Mouse (Mus musculus) forebrain, embryonic 15.5 days (tissue): ENCODE measurements at regions not wholly inside any gene's neighbourhood (a gene's known extent, or its start where the extent isn't known, plus 50 kb on each side); places are given as distances from the start of the nearest gene placed in this dataset.
A peak's percentile ranks its signal among the peaks of the same experiment; 100 is the strongest.

ENCODE experiments used
- ATAC-seq: fragments of 200-750 bp; cut with Nextera tagmentation; replicated peaks from 2 replicates; pipeline ENCODE4 v1.8.0; 2017; ENCODE audit warnings: mild to moderate bottlenecking, moderate TSS enrichment, moderate library complexity
- H3K27ac ChIP-seq: fragments of 300-500 bp; sonication (generic); replicated peaks from 2 replicates; pipeline ENCODE4 v1.5.1; 2015; ENCODE audit warnings: mild to moderate bottlenecking, inconsistent platforms
- H3K27me3 ChIP-seq: fragments of 300-500 bp; sonication (generic); 2 replicates; pipeline ENCODE4 v1.6.1; 2015; ENCODE audit warnings: inconsistent platforms
- H3K36me3 ChIP-seq: fragments of 300-500 bp; sonication (generic); 2 replicates; pipeline ENCODE4 v1.6.1; 2015; ENCODE audit warnings: mild to moderate bottlenecking, inconsistent platforms
- H3K4me1 ChIP-seq: fragments of 300-500 bp; sonication (generic); 2 replicates; pipeline ENCODE4 v1.6.1; 2015; ENCODE audit warnings: inconsistent platforms
- H3K4me2 ChIP-seq: fragments of 300-500 bp; sonication (generic); replicated peaks from 2 replicates; pipeline ENCODE4 v1.6.1; 2015; ENCODE audit warnings: mild to moderate bottlenecking, inconsistent platforms
- H3K4me3 ChIP-seq: fragments of 300-500 bp; sonication (generic); 2 replicates; pipeline ENCODE4 v1.5.1; 2015; ENCODE audit warnings: mild to moderate bottlenecking, inconsistent platforms
- H3K9ac ChIP-seq: fragments of 300-500 bp; sonication (generic); replicated peaks from 2 replicates; pipeline ENCODE4 v1.6.1; 2015; ENCODE audit warnings: mild to moderate bottlenecking, inconsistent platforms
- H3K9me3 ChIP-seq: fragments of 300-500 bp; sonication (generic); 2 replicates; pipeline ENCODE4 v1.6.1; 2016; ENCODE audit warnings: inconsistent platforms
- WGBS: fragments of 180-500 bp; shearing (Covaris S2); methylation state at CpG from one replicate; pipeline ENCODE4 v1.1.7; 2015; ENCODE audit warnings: mixed read lengths; 5-methylcytosine and 5-hydroxymethylcytosine counted together

GRCm38 (mm10) chr3:66486184-66486583 lies 189.5 kb upstream of the Veph1 start:
- no peak for ATAC-seq
- Histone ChIP-seq H3K9me3 (no peaks in the 10 kb centered on the region), H3K4me3 (no peak overlapping the region), H3K27ac (no peak overlapping the region), H3K4me2 (no peak overlapping the region), H3K4me1 (0 out of 2 replicates have a peak, but pooled peaks cover 4% of the 10 kb centered on the region), H3K27me3 (peaks cover 7% of the 10 kb centered on the region; the same call in 1 of the 2 replicates), H3K9ac (no peak overlapping the region), H3K36me3 (no peaks in the 10 kb centered on the region)
- WGBS = 88% methylated on average over 1 of the region's 1 CpGs

DNA sequence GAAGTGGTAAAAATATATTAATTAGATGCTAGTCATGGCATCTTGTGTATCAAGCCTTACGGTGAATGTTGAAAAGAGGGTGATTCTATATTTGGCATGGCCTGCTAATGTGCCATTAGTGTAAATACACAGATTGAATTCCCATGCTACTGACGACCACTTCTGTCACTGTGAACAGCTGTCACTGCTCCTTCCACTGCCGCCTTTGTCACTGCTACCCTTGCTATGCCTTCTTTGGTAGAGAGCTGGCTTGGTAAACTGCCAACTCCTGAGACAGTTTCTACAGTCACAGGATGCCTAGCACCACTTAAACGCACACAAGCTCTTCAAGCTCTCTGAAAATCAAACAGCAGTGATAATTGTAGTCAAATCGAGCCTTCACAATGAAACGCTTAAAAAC lies 184.1 kb upstream of the Veph1 start:
- ATAC-seq = peak; percentile 94
- Histone ChIP-seq H3K27ac (0 out of 2 replicates have a peak overlapping the region, but pooled peaks have one; percentile 11), H3K4me2 (no peak overlapping the region), H3K27me3 (no peaks in the 10 kb centered on the region), H3K4me3 (no peak overlapping the region), H3K4me1 (peaks cover 12% of the 10 kb centered on the region), H3K9me3 (no peaks in the 10 kb centered on the region), H3K9ac (no peak overlapping the region), H3K36me3 (no peaks in the 10 kb centered on the region)
- WGBS = 19% methylated on average over 6 of the region's 6 CpGs

DNA sequence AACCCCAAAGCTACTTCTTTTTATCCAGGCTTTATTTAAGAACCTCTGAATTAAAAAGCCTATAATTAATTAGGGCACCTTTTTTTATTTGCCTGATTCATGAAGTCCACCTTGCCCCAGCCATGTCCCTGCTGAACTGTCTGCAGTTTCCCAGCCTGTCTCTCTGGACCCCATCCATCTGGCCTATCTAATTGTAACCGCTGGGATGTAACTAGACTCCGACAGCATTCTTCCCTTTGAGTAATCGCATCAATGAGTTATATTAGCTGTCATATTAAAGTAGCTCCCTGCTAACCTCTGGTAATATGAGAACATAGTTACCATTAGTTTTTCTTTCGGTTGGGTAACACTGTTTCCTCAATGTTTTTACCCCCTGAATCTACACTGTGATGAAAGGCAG lies 182.6 kb upstream of the Veph1 start:
- H3K4me1 ChIP-seq = peaks cover 12% of the 10 kb centered on the region
- no peak overlapping the region for H3K4me2 ChIP-seq
- no peak overlapping the region for H3K9ac ChIP-seq
- no peaks in the 10 kb centered on the region for H3K27me3 ChIP-seq
- H3K36me3 ChIP-seq = no peaks in the 10 kb centered on the region
- H3K27ac ChIP-seq = no peak overlapping the region
- no peaks in the 10 kb centered on the region for H3K9me3 ChIP-seq
- H3K4me3 ChIP-seq = no peak overlapping the region
- 55% methylated on average over 4 of the region's 4 CpGs for WGBS
- ATAC-seq = no peak

DNA sequence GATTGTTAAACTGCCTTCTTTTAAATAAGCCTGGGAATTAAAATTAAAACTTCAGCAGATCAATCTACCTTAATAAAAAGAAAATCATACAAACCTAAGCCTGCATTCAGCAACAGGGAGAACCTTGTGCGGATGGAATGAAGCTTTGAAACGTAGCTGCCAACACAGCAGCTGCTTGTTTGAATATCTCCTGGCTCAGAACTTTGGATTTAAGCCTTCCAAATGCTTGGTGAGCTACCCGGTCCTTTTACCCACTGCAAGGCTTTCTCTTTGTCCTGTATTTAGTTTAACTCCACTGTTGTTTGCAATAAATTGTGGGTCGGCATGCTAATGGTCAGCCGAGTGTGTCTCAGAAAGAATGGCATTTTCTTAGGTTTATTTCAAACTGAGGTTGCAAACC lies 169.7 kb upstream of the Veph1 start:
- Histone ChIP-seq H3K4me1 (no peaks in the 10 kb centered on the region), H3K36me3 (no peaks in the 10 kb centered on the region), H3K4me2 (no peak overlapping the region), H3K4me3 (no peak overlapping the region), H3K27ac (no peak overlapping the region), H3K9ac (no peak overlapping the region), H3K9me3 (no peaks in the 10 kb centered on the region), H3K27me3 (no peaks in the 10 kb centered on the region)
- 56% methylated on average over 5 of the region's 5 CpGs for WGBS
- ATAC-seq = no peak

DNA sequence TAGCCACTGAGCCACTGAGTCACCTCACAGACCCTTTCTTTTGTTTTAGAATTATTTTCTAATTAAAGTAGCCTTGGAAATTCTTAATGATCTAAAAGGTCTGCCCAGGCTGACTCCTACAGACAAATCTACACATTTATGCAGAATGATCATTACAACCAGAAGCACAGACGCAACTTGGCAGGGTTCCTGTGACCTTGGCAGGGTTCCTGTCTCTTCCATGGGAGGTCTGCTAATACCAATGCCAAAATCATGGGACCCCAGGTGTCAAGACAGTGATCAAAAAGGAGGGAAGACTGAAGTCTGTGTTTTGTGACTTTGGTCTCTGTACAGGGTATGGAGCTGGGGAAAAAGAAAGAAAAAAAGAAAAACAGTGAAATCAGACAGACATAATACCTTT lies 168.7 kb upstream of the Veph1 start:
- H3K27ac ChIP-seq = no peak overlapping the region
- no peak for ATAC-seq
- no peaks in the 10 kb centered on the region for H3K27me3 ChIP-seq
- no peak overlapping the region for H3K9ac ChIP-seq
- no peaks in the 10 kb centered on the region for H3K4me1 ChIP-seq
- H3K9me3 ChIP-seq = no peaks in the 10 kb centered on the region
- H3K36me3 ChIP-seq = no peaks in the 10 kb centered on the region
- no peak overlapping the region for H3K4me3 ChIP-seq
- WGBS = 37% methylated on average over 1 of the region's 1 CpGs
- H3K4me2 ChIP-seq = no peak overlapping the region

GRCm38 (mm10) chr3:66462341-66462740 lies 165.7 kb upstream of the Veph1 start:
- H3K27ac ChIP-seq = no peak overlapping the region
- no peak for ATAC-seq
- WGBS = 86% methylated on average over 1 of the region's 1 CpGs

GRCm38 (mm10) chr3:66446274-66447159 lies 149.9 kb upstream of the Veph1 start:
- Histone ChIP-seq H3K9me3 (no peaks in the 10 kb centered on the region), H3K4me2 (no peak overlapping the region), H3K27ac (no peak overlapping the region), H3K9ac (no peak overlapping the region), H3K4me3 (no peak overlapping the region), H3K27me3 (no peaks in the 10 kb centered on the region), H3K4me1 (no peaks in the 10 kb centered on the region), H3K36me3 (no peaks in the 10 kb centered on the region)
- no peak for ATAC-seq
- WGBS = 81% methylated on average over 10 of the region's 10 CpGs

More at GRCm38 (mm10) chr3:66462341-66462740, 165.7 kb upstream of the Veph1 start:
- H3K4me3 ChIP-seq = no peak overlapping the region
- H3K4me1 ChIP-seq = no peaks in the 10 kb centered on the region
- no peak overlapping the region for H3K9ac ChIP-seq
- no peaks in the 10 kb centered on the region for H3K9me3 ChIP-seq
- H3K36me3 ChIP-seq = no peaks in the 10 kb centered on the region
- H3K4me2 ChIP-seq = no peak overlapping the region
- no peaks in the 10 kb centered on the region for H3K27me3 ChIP-seq

DNA sequence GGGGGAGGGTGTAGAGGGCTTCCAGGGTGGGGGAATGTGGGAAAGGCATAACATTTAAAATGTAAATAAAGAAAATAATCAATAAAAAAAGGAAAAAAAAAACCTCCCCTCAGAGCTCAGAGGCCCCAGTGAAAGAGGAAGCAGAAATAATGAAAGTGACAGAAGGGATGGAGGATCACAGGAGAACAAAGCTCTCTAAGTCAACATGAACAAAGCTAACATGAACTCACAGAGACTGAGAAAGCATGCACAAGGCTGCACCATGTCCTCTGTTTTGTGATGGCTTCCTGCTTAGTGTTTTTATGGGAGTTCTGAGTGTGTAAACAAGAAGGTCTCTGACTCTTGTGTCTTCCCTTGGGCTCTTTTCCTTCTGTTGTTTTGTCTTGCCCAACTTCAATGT lies 136.6 kb upstream of the Veph1 start:
- Histone ChIP-seq H3K4me3 (no peak overlapping the region), H3K9ac (no peak overlapping the region), H3K4me1 (no peaks in the 10 kb centered on the region), H3K36me3 (no peaks in the 10 kb centered on the region), H3K9me3 (no peaks in the 10 kb centered on the region), H3K27me3 (no peaks in the 10 kb centered on the region), H3K4me2 (no peak overlapping the region), H3K27ac (no peak overlapping the region)
- ATAC-seq = no peak

DNA sequence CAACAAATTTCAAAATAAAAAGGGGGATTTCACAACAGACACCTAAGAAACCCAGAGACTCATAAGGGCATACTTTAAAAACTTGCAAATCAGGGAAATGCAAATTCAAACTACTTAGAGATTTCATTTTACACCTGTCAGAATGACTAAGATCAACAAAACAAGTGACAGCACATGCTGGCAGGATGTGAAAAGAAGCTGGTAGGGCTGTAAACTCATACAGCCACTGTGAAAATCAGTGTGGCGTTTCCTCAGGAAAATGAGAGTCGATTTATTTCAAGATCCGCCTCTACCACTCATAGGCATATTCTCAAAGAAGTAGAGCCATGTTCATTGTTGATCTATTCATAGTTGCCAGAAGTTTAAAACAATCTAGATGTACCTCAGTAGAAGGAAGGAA lies 133.6 kb upstream of the Veph1 start:
- Histone ChIP-seq H3K9ac (no peak overlapping the region), H3K4me1 (no peaks in the 10 kb centered on the region), H3K4me2 (no peak overlapping the region), H3K27ac (no peak overlapping the region), H3K9me3 (no peaks in the 10 kb centered on the region), H3K36me3 (no peaks in the 10 kb centered on the region), H3K27me3 (no peaks in the 10 kb centered on the region), H3K4me3 (no peak overlapping the region)
- 66% methylated on average over 3 of the region's 3 CpGs for WGBS
- no peak for ATAC-seq

- no peaks in the 10 kb centered on the region for H3K27me3 ChIP-seq
- H3K27ac ChIP-seq = no peak overlapping the region
- H3K36me3 ChIP-seq = no peaks in the 10 kb centered on the region
- no peaks in the 10 kb centered on the region for H3K9me3 ChIP-seq
- H3K4me3 ChIP-seq = no peak overlapping the region
- no peak overlapping the region for H3K9ac ChIP-seq
- 29% methylated on average over 6 of the region's 6 CpGs for WGBS
- no peak; the same call in 1 of the 2 replicates for ATAC-seq
- peaks cover 4% of the 10 kb centered on the region for H3K4me1 ChIP-seq
- H3K4me2 ChIP-seq = no peak overlapping the region
These were observed 125.9 kb upstream of the Veph1 start for GRCm38 (mm10) chr3:66422445-66423037.

DNA sequence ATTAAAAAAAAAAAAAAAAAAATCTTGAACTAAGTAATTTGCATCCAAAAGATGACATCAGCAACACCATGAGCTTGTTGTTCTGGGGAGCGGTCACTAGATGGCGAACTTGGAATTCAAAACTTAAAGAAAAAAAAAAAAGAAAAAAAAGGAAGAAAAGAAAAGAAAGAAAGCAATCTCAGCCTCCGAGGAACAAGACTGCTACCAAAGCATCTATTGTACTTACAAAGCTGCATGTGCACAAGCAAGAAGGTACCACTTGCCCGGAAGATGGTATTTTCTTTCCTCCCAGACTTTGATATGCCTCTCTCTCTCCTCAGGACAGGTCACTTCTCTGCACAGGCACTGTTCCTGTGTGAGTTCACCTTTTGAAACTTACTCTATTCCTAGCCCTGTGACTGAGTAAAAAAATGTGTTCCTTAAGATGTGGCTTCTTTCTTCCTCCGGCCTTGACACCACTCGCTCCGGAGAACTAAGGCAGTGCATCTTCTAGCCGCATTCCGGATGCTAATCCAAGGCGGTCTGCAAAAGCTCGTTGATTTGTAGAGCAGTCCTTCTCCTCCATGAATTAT lies 114.2 kb upstream of the Veph1 start:
- ATAC-seq = peak; percentile 70
- peaks cover 4% of the 10 kb centered on the region for H3K4me1 ChIP-seq
- no peaks in the 10 kb centered on the region for H3K9me3 ChIP-seq
- peak overlapping the region; percentile 53 for H3K4me2 ChIP-seq
- 23% methylated on average over 11 of the region's 11 CpGs for WGBS
- peaks cover 37% of the 10 kb centered on the region for H3K27me3 ChIP-seq
- no peaks in the 10 kb centered on the region for H3K36me3 ChIP-seq
- peak overlapping the region; percentile 40 for H3K9ac ChIP-seq
- H3K4me3 ChIP-seq = peak overlapping the region; percentile 30
- H3K27ac ChIP-seq = no peak overlapping the region

GRCm38 (mm10) chr3:66408791-66409190 lies 112.2 kb upstream of the Veph1 start:
- H3K9me3 ChIP-seq = no peaks in the 10 kb centered on the region
- no peak overlapping the region for H3K4me2 ChIP-seq
- H3K4me3 ChIP-seq = no peak overlapping the region
- peaks cover 4% of the 10 kb centered on the region for H3K4me1 ChIP-seq
- WGBS = 91% methylated on average over 7 of the region's 7 CpGs
- no peaks in the 10 kb centered on the region for H3K36me3 ChIP-seq
- H3K9ac ChIP-seq = no peak overlapping the region
- H3K27me3 ChIP-seq = peaks cover 26% of the 10 kb centered on the region
- H3K27ac ChIP-seq = no peak overlapping the region
- no peak for ATAC-seq
